Mouse (Mus musculus): ENCODE results near the gene Ctu2. TPM values are rescaled to one million over a fixed set of nuclear protein-coding genes. Genes with fewer than 3 reads are reported as not detected.

Gene Ctu2
- polyA plus RNA-seq, 1 experiment from 2014 or later: 78.3 TPM

DNA sequence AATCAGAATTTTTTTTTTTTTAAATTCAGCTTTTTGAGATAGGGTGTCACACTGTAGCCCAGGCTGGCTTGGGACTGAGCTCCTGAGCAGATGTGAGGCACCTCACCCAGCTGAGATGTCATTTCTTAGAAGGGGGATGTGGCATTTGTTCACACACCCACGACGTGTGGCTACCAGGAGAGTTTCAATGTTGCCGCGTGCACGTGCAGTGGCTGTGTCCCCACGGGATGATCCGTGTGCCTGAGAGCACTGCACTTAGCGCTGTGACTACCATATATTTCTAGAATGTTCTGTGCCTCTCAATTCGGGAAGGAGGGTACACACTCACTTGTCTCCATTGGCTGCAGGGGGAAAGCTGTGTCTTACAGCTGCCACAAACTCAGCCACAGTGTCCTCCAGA, 39.8 kb upstream of the Ctu2 start:
- Histone ChIP-seq H3K4me2 (no peak overlapping the region), H3K27me3 (0 out of 2 replicates have a peak, but pooled peaks cover 2% of the 10 kb centered on the region), H3K9me3 (no peaks in the 10 kb centered on the region), H3K4me1 (replicated peaks) (peaks cover 14% of the 10 kb centered on the region), H3K27ac (replicated peaks) (no peak overlapping the region), H3K4me3 (no peak overlapping the region), H3K36me3 (peaks cover 51% of the 10 kb centered on the region), H3K9ac (no peak overlapping the region)
- WGBS: 97% methylated on average over 9 of the region's 9 CpGs
- no peak for ATAC-seq (ENCODE audit: low FRiP score, low read depth)

DNA sequence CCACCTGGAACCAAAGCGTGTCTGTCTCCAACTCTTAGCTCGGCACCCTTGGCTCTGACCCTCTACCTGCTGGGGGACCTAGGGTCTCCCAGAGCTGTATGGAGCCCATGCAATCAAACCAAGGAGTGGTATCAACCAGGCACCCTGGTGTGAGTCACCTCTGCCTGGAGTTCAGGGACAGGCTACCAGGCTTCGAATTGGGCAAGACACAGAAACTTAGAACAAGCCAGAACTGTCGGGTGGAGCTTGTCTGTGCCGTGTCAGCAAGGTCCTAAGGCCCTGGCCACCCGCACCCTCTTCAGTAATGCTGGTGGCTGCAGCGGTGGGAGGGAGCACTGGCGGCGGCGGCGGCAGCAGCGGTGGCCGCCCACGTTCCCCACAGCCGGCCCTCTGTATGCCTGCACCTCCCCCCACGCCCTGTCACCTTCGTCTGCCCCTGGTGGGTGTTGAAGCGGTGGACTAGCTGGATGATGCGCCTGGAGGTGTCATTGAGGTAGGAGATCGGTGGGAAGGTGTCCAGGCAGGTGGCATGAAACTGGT, 39.3 kb upstream of the Ctu2 start:
- ATAC-seq (ENCODE audit: low FRiP score, low read depth): no peak
- H3K4me3 ChIP-seq: no peak overlapping the region
- H3K36me3 ChIP-seq: peaks cover 51% of the 10 kb centered on the region
- 83% methylated on average over 20 of the region's 20 CpGs for WGBS
- H3K27ac ChIP-seq (replicated peaks): no peak overlapping the region
- no peaks in the 10 kb centered on the region for H3K9me3 ChIP-seq
- H3K9ac ChIP-seq: no peak overlapping the region
- no peak overlapping the region for H3K4me2 ChIP-seq
- 0 out of 2 replicates have a peak, but pooled peaks cover 2% of the 10 kb centered on the region for H3K27me3 ChIP-seq
- peaks cover 19% of the 10 kb centered on the region for H3K4me1 ChIP-seq (replicated peaks)

DNA sequence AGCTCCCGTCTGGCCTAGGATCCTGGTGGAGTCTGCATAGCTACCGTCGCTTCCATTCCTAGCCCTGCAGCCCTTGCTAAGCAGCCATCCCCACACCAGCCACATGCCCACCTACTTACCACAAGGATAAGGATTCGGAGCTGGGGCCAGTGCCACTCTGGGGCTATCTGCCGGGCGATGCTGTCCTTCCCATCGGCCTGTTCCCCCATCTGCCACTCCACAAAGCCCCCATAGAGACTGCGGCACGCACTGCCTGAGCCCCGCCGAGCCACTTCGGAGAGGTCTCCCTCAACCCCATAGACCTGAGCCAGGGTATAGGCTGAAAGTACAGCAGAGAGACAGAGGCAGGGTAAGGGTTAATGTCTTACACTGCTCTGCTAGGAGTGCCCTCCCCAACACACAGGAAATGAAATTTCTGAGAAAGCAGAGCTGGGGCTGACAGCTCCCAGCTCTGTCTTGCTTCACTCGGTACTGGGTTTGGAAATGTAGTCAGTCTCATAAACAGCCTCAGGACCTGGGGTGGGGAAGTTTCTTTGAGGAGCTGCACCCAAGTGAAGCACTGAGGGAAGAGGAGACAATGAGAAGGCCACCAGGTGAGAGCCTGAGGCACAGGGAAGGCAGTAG, 38.1 kb upstream of the Ctu2 start:
- Histone ChIP-seq H3K4me2 (no peak overlapping the region), H3K4me3 (no peak overlapping the region), H3K9ac (no peak overlapping the region), H3K27me3 (0 out of 2 replicates have a peak, but pooled peaks cover 2% of the 10 kb centered on the region), H3K9me3 (no peaks in the 10 kb centered on the region), H3K27ac (replicated peaks) (no peak overlapping the region), H3K36me3 (peaks cover 51% of the 10 kb centered on the region), H3K4me1 (replicated peaks) (peaks cover 20% of the 10 kb centered on the region)
- ATAC-seq (ENCODE audit: low FRiP score, low read depth): no peak
- WGBS: 93% methylated on average over 13 of the region's 13 CpGs

DNA sequence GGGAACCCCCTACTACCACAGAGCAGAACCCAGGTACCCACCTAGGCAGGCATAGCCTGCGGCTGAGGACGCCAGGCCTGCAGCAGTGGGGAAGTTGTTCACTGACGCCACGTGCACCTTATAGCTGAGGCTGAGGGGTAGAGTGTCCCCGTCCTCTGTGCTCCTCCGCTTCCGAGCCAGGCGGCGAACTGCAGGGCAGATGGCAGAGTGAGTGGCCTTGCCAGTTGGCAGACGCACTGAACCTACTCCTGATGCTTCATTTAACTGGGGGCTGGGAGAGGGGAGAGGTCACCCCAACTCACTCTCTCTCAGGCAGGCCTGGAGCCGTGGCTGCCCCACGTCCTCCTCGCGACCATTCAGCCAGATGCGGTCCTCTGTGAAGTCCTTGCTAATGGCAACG, 36.6 kb upstream of the Ctu2 start:
- no peaks in the 10 kb centered on the region for H3K9me3 ChIP-seq
- WGBS: 90% methylated on average over 16 of the region's 16 CpGs
- H3K36me3 ChIP-seq: peaks cover 40% of the 10 kb centered on the region
- H3K27ac ChIP-seq (replicated peaks): no peak overlapping the region
- H3K9ac ChIP-seq: no peak overlapping the region
- no peaks in the 10 kb centered on the region for H3K27me3 ChIP-seq
- peaks cover 18% of the 10 kb centered on the region for H3K4me1 ChIP-seq (replicated peaks)
- no peak for ATAC-seq (ENCODE audit: low FRiP score, low read depth)
- no peak overlapping the region for H3K4me2 ChIP-seq
- no peak overlapping the region for H3K4me3 ChIP-seq

DNA sequence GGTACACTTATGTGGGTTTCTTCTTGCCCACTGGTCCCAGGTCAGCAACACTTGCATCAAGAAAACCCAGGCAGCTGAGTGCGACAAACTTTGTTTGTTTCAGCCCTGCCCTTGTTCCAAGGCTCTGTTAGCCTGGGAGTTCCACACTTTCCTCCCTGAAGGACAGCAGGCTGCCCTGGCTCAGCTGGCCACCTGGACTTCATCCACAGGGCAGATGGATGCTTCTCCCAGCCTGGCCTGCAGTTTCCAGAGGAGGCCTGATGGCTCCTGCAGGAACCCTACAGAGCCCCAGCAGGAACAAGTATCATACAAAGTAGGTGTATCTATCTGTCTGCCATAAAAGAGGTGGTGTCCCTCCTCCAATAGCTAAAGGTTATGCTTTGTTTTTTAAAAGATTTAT, 34.6 kb upstream of the Ctu2 start:
- Histone ChIP-seq H3K36me3 (peaks cover 25% of the 10 kb centered on the region), H3K9ac (no peak overlapping the region), H3K9me3 (no peaks in the 10 kb centered on the region), H3K27me3 (no peaks in the 10 kb centered on the region), H3K4me2 (no peak overlapping the region), H3K4me1 (replicated peaks) (peaks cover 36% of the 10 kb centered on the region), H3K27ac (replicated peaks) (no peak overlapping the region), H3K4me3 (no peak overlapping the region)
- 100% methylated on average over 1 of the region's 1 CpGs for WGBS
- no peak for ATAC-seq (ENCODE audit: low FRiP score, low read depth)

DNA sequence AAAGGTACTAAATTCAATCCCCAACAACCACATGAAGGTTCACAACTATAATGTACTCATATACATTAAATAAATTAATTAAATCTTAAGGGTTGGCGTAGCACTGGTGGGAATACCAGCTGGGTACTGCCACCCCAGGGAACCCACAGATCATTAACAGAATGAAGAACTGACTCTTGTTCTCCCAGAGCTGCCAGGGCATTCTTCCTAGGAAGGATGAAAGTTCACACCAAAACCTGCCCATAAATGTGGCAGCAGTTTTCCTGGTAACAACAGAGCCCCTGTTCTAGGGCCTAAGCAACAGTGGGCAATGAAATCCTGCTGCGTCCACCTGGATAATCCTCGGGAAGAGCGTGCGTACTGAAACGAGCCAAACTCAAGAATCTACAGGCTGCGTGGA, 33.6 kb upstream of the Ctu2 start:
- no peak for ATAC-seq (ENCODE audit: low FRiP score, low read depth)
- H3K4me2 ChIP-seq: peak overlapping the region; percentile 93
- peak overlapping the region; percentile 55 for H3K4me3 ChIP-seq
- WGBS: 15% methylated on average over 7 of the region's 7 CpGs
- H3K27ac ChIP-seq (replicated peaks): peak overlapping the region; percentile 87
- peak overlapping the region; percentile 81 for H3K9ac ChIP-seq
- H3K36me3 ChIP-seq: peaks cover 14% of the 10 kb centered on the region
- H3K4me1 ChIP-seq (replicated peaks): peaks cover 36% of the 10 kb centered on the region
- H3K27me3 ChIP-seq: no peaks in the 10 kb centered on the region
- no peaks in the 10 kb centered on the region for H3K9me3 ChIP-seq

DNA sequence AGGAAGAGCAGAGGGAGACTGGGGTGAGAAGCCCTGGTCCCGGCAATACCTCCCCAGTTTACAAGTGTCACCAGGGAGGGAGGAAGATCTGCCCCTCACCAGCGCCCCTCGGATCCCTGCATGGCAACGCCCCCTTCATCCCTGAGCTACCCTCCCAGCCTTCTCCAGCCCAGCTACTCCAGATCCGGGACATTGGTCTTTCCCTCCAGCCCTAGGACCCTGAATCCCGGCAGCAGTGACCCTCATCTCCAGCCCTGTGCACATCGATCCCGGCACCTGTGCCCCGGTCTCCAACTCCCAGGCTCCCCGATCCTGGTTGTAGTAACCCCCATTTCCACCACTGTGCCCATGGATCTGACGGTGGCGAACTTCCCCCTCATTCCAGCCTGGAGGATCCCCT, 33.2 kb upstream of the Ctu2 start:
- under 1% methylated on average over 12 of the region's 12 CpGs for WGBS
- Histone ChIP-seq H3K4me3 (peak overlapping the region; percentile 55), H3K9ac (peak overlapping the region; percentile 81), H3K4me2 (peak overlapping the region; percentile 93), H3K27me3 (no peaks in the 10 kb centered on the region), H3K9me3 (no peaks in the 10 kb centered on the region), H3K36me3 (peaks cover 10% of the 10 kb centered on the region), H3K27ac (replicated peaks) (peak overlapping the region; percentile 87), H3K4me1 (replicated peaks) (peaks cover 36% of the 10 kb centered on the region)
- no peak; the same call in 1 of the 2 replicates for ATAC-seq (ENCODE audit: low FRiP score, low read depth)

DNA sequence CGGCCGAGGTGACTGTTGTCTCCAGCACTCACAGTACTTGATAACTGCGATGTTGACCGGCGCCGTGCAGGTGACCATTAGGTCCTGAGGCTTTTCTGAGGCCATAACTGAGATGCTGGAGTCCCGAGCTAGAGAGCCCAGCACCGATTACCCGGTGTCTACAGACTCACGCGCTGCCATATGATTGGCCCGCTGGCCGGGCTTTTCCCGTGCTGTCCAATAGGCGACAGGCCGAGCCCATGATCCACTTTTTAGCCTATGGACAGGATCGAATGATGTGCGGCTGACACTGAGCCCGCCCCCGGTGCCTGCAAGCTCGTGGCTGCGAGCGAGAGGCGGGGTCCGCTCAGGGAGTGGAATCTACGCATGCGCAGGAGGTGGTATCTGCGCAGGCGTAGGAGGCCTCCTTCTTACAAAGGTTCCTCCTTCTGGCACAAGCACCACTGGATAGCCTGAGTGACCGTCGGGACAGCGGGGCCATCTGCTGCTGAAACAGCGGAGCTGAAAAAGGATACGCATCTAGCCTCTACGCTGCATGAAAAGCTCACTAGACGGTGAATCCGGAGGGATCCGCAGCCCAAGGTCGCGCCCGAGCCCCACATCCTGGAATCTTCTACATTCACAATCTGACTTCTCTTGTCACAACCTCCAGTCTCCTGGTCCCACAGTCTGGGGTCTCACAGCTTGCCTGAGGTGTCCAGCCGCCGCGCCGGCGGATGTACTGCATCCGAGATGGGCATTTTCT, 32.5 kb upstream of the Ctu2 start, which contains the start of gene Mvd:
Gene Mvd (minus strand): TSS at position 161 of the 745 bp plus-strand sequence.
- no peaks in the 10 kb centered on the region for H3K27me3 ChIP-seq
- H3K4me1 ChIP-seq (replicated peaks): peaks cover 36% of the 10 kb centered on the region
- no peaks in the 10 kb centered on the region for H3K9me3 ChIP-seq
- ATAC-seq (ENCODE audit: low FRiP score, low read depth): peak; percentile 98
- peak within 1 kb of the TSS; percentile 81 for H3K9ac ChIP-seq
- under 1% methylated on average over 47 of the region's 47 CpGs for WGBS
- H3K4me2 ChIP-seq: peak within 1 kb of the TSS; percentile 93
- peak within 1 kb of the TSS; percentile 97 for H3K27ac ChIP-seq (replicated peaks)
- H3K4me3 ChIP-seq: peak within 1 kb of the TSS; percentile 55
- peaks cover 5% of the 10 kb centered on the region; the same call in 1 of the 2 replicates for H3K36me3 ChIP-seq

DNA sequence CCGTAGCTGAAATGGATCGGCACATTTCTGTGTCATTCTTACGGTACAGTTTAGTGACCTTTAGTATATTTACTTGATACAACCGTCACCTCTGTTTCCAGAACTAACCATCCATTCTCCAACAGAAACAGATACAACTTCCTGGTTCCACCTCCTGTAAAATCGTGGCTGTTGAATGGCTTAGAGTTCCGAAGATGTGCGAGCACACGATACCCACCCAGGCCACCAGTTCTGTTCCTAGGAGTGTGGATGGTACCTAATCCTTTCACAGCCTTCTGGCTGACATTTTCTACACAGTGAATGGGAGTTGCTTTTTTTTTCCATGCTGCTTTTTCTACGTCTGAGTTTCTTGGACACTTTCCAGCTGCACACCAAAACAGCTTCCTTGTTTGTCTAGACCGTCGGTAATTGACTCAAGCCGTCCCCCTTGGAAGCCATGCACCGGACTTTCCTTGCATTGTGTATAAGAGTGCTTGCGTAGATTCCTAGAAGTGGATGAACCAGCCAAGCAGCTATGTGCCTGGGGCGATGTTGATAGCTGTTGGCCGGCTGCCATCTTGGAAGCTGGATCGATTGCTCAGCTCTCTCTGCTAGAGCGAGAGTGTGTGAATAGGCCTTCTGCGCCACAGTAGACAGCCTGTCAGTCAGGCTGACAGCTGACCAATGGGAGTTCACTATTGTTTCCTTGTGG, 31.7 kb upstream of the Ctu2 start:
- Histone ChIP-seq H3K27me3 (no peaks in the 10 kb centered on the region), H3K4me2 (peak overlapping the region; percentile 64), H3K9ac (peak overlapping the region; percentile 81), H3K9me3 (no peaks in the 10 kb centered on the region), H3K36me3 (no peaks in the 10 kb centered on the region), H3K27ac (replicated peaks) (peak overlapping the region; percentile 97), H3K4me1 (replicated peaks) (peaks cover 36% of the 10 kb centered on the region), H3K4me3 (peak overlapping the region; percentile 55)
- ATAC-seq (ENCODE audit: low FRiP score, low read depth): peak; percentile 23; the same call in 1 of the 2 replicates
- 9% methylated on average over 19 of the region's 19 CpGs for WGBS

DNA sequence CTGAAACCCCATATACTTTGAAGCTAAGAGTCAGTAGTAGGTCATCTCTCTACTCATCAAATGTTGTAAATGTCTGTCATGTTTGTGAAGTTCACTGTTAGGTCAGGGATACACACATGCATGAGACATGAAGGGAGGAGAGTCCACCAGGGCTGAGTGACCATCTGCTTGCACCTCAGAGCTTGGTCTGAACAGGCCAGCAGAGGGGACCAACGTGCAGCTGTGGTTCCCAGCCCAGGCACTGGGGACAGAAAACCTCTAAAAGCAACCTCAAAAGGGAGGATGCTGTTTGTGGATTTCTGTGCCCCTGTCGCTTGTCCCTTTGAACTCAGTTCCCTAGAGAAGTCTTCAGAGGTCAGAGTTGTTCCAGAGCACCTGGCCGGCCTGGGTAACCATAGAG, 30.7 kb upstream of the Ctu2 start:
- Histone ChIP-seq H3K27me3 (no peaks in the 10 kb centered on the region), H3K4me3 (no peak overlapping the region), H3K4me1 (replicated peaks) (peaks cover 36% of the 10 kb centered on the region), H3K27ac (replicated peaks) (peak overlapping the region; percentile 97), H3K4me2 (peak overlapping the region; percentile 64), H3K36me3 (no peaks in the 10 kb centered on the region), H3K9me3 (no peaks in the 10 kb centered on the region), H3K9ac (no peak overlapping the region)
- WGBS: 62% methylated on average over 3 of the region's 3 CpGs
- no peak for ATAC-seq (ENCODE audit: low FRiP score, low read depth)

DNA sequence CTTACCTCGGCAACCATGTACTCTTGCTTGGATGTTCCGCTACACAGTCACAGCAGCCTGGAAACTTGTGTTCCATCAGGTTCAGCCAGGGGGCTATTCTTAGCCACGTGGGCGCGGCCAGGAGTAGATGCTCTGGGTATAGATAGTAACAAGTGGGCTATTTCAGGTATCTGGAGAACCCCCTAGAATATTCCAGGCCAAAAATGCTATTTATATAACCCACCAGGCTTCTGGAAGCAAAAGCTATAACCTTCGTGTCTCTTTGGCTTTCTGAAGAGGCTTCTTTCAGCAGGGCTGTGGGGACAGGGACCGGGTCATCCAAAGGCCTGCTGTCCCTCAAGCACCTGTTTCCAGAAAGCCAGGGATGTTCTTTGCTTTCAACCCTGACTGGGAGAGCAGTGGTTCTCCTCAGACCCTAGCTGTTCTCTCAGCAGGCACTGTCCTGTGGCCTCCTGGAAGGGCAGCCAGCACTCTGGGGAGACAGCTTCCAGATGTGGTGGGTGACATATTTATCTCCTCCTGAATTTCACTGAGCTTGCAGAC, 24.7 kb upstream of the Ctu2 start:
- Histone ChIP-seq H3K9ac (no peak overlapping the region), H3K36me3 (no peaks in the 10 kb centered on the region), H3K27ac (replicated peaks) (no peak overlapping the region), H3K9me3 (no peaks in the 10 kb centered on the region), H3K4me2 (no peak overlapping the region), H3K4me3 (no peak overlapping the region), H3K27me3 (0 out of 2 replicates have a peak, but pooled peaks cover 2% of the 10 kb centered on the region), H3K4me1 (replicated peaks) (no peaks in the 10 kb centered on the region)
- WGBS: 89% methylated on average over 7 of the region's 7 CpGs
- ATAC-seq (ENCODE audit: low FRiP score, low read depth): no peak
